Mouse (Mus musculus): ENCODE measurements at regions not wholly inside any gene's neighbourhood (a gene's known extent, or its start where the extent isn't known, plus 50 kb on each side); places are given as distances from the start of the nearest gene placed in this dataset.

GRCm38 (mm10) chr15:8842129-8842528 lies 125.6 kb upstream of the Ranbp3l start:
- TF ChIP-seq GABPA (IDR thresholded peaks at IDR 0.05; ENCODE audit: insufficient replicate concordance, low read depth, low read length): no peak
- TF ChIP-seq POLR2A (IDR thresholded peaks at IDR 0.05; ENCODE audit: low read depth, low read length): no peak
- TF ChIP-seq USF1 (IDR thresholded peaks at IDR 0.05; ENCODE audit: low read depth, low read length): no peak
- no peak for TF ChIP-seq NRF1 (IDR thresholded peaks at IDR 0.05; ENCODE audit: low read depth, low read length)
- TF ChIP-seq TBP (conservative IDR thresholded peaks at IDR 0.05; ENCODE audit: low read depth, low read length): no peak
- TF ChIP-seq IRF4 (IDR thresholded peaks at IDR 0.05; ENCODE audit: low read depth, low read length): no peak
- TF ChIP-seq JUND (conservative IDR thresholded peaks at IDR 0.05; ENCODE audit: low read depth, low read length): no peak
- no peak for TF ChIP-seq MYC (IDR thresholded peaks at IDR 0.05; ENCODE audit: low read depth, low read length)
- dilution Hi-C loops (cut with MboI; ENCODE audit: extremely low pct_ligation_motif_present, extremely low pct_unique_long_range_greater_than_20kb, low sequenced_read_pairs) (no loop called here), in situ Hi-C loops (cut with MboI; ENCODE audit: low pct_ligation_motif_present, low pct_unique_long_range_greater_than_20kb, low sequenced_read_pairs) (no loop called here)
- no peak overlapping the region for H3K4me2 ChIP-seq (ENCODE audit: insufficient read depth, low read depth, poor library complexity, severe bottlenecking)
- no peak overlapping the region for H3K27ac ChIP-seq (ENCODE audit: insufficient read depth, low read depth)
- no peaks in the 10 kb centered on the region for H3K36me3 ChIP-seq (replicated peaks in 1 of 2; ENCODE audit: control insufficient read depth in 1 of 2, insufficient read depth in 1 of 2, low read length in 1 of 2)
- H3K79me2 ChIP-seq (replicated peaks; ENCODE audit: control insufficient read depth, extremely low read depth, insufficient read depth, poor library complexity, severe bottlenecking): no peaks in the 10 kb centered on the region
- H3K9ac ChIP-seq (ENCODE audit: insufficient read depth, low read depth): no peak overlapping the region
- no peak for DNase-seq (ENCODE audit: extremely low read depth)
- no peaks in the 10 kb centered on the region for H3K27me3 ChIP-seq (replicated peaks)
- H3K4me3 ChIP-seq (replicated peaks in 1 of 3; ENCODE audit: low read depth in 2 of 3, low read length in 2 of 3, poor library complexity in 1 of 3): no peak overlapping the region
- H3K4me1 ChIP-seq (ENCODE audit: control insufficient read depth in 1 of 2, insufficient read depth in 2 of 2): no peaks in the 10 kb centered on the region
- no peaks in the 10 kb centered on the region for H3K9me3 ChIP-seq (replicated peaks; ENCODE audit: low read length)

DNA sequence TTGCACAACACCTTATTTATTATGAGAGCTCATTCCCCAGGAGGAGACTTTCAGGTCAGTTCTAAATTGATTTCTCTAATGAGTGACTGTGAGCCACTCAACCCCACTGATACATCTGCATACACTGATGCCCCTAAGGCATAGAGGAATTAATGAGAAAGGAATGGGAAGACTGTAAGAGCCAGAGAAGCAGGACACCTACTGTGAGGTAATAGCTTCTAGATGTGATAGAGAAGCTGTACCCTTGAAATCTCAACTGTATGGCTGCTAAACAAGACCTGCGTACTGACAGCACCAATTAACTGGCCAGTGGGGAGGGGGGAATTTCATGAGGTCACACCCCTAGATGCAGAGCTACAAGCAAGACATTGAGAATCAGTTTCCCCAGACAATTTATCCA lies 128.3 kb upstream of the Ranbp3l start:
- H3K79me2 ChIP-seq (replicated peaks; ENCODE audit: control insufficient read depth, extremely low read depth, insufficient read depth, poor library complexity, severe bottlenecking): no peaks in the 10 kb centered on the region
- no peaks in the 10 kb centered on the region for H3K36me3 ChIP-seq (replicated peaks in 1 of 2; ENCODE audit: control insufficient read depth in 1 of 2, insufficient read depth in 1 of 2, low read length in 1 of 2)
- DNase-seq (ENCODE audit: extremely low read depth): no peak
- no peak overlapping the region for H3K4me3 ChIP-seq (replicated peaks in 1 of 3; ENCODE audit: low read depth in 2 of 3, low read length in 2 of 3, poor library complexity in 1 of 3)
- dilution Hi-C loops (cut with MboI; ENCODE audit: extremely low pct_ligation_motif_present, extremely low pct_unique_long_range_greater_than_20kb, low sequenced_read_pairs): no loop called here
- no peak for TF ChIP-seq NRF1 (IDR thresholded peaks at IDR 0.05; ENCODE audit: low read depth, low read length)
- TF ChIP-seq RAD21 (IDR thresholded peaks at IDR 0.05; ENCODE audit: low read depth, low read length): no peak
- no peak for TF ChIP-seq GABPA (IDR thresholded peaks at IDR 0.05; ENCODE audit: insufficient replicate concordance, low read depth, low read length)
- no peak for TF ChIP-seq SMC3 (IDR thresholded peaks at IDR 0.05; ENCODE audit: low read depth, low read length)
- no peak for TF ChIP-seq KAT2A (IDR thresholded peaks at IDR 0.05; ENCODE audit: insufficient replicate concordance, low read length)
- TF ChIP-seq MXI1 (IDR thresholded peaks at IDR 0.05; ENCODE audit: low read depth, low read length): no peak
- no peak for TF ChIP-seq USF1 (IDR thresholded peaks at IDR 0.05; ENCODE audit: low read depth, low read length)
- TF ChIP-seq JUN (IDR thresholded peaks at IDR 0.05; ENCODE audit: insufficient read depth, low read depth, low read length): no peak
- no peak for TF ChIP-seq MEF2A (IDR thresholded peaks at IDR 0.05; ENCODE audit: borderline replicate concordance, low read depth, low read length)
- no peak for TF ChIP-seq TCF12 (IDR thresholded peaks at IDR 0.05; ENCODE audit: low read depth, low read length)
- TF ChIP-seq RCOR1 (conservative IDR thresholded peaks at IDR 0.05; ENCODE audit: low read depth, low read length): no peak
- no peak for TF ChIP-seq POLR2A (IDR thresholded peaks at IDR 0.05; ENCODE audit: low read depth, low read length)
- H3K4me2 ChIP-seq (ENCODE audit: insufficient read depth, low read depth, poor library complexity, severe bottlenecking): no peak overlapping the region
- no peak overlapping the region for H3K27ac ChIP-seq (ENCODE audit: insufficient read depth, low read depth)
- no peaks in the 10 kb centered on the region for H3K4me1 ChIP-seq (ENCODE audit: control insufficient read depth in 1 of 2, insufficient read depth in 2 of 2)
- no peak overlapping the region for H3K9ac ChIP-seq (ENCODE audit: insufficient read depth, low read depth)
- no peaks in the 10 kb centered on the region for H3K9me3 ChIP-seq (replicated peaks; ENCODE audit: low read length)
- H3K27me3 ChIP-seq (replicated peaks): no peaks in the 10 kb centered on the region
- in situ Hi-C loops (cut with MboI; ENCODE audit: low pct_ligation_motif_present, low pct_unique_long_range_greater_than_20kb, low sequenced_read_pairs): no loop called here
